Mouse (Mus musculus) embryo, embryonic 9.5 days (tissue): ENCODE measurements around the gene Rab13.
"Not testable (repeated sequence)": the region's sequence is repeated elsewhere in the genome, so short reads cannot be mapped to it uniquely, and the experiment has no call there.

ENCODE experiments used
- DNase-seq: peaks from one replicate; pipeline ENCODE4 v3.0.0-alpha.2; 2017; ENCODE audit errors: extremely low spot score

Rab13 gene

GRCm38 (mm10) chr3:90224331-90224730, 10.8 kb downstream of the Rab13 start:
- no peak for DNase-seq

- DNase-seq = no peak
Observed at GRCm38 (mm10) chr3:90231075-90231474, 17.6 kb downstream of the Rab13 start.

GRCm38 (mm10) chr3:90231507-90232333, 18.2 kb downstream of the Rab13 start, which contains the start of gene Jtb:
TSS of gene Jtb (plus strand) at chr3:90231597.
- DNase-seq = peak; percentile 91

- DNase-seq = no peak
Observed at GRCm38 (mm10) chr3:90241251-90241650, 27.8 kb downstream of the Rab13 start.

DNA sequence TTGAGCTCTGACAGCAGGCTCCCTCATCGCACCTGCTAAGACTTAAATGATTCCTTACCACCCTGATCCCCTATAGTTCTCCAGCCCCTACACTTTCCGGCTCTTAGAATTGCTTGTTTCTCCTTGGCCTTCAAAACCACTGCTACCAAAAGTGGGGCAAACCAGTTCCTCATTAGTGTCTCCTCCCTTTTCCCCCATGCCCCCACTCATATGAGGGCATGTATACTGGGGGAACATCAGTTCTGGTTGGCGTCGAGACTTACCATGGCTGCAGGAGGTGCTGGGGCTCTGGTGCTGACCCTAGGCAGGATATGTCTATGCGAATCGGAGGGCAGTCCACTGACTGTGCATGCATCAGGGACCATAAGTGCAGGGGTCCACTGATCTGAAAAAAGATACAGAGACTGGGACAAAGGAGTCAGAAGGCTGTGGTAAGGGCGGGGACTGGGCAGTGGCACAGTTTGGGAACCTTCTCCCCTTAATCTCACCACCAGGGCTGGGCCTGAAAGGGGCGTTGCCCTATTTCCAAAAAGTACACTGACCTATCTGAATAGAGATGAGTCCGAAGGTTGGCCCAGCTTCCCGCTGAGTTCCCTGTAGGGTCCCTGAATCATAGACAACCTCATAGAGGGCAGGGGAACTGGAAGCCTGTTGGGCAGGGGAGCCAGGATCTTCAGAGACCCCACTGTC, 28.3 kb downstream of the Rab13 start:
- no peak for DNase-seq

- DNase-seq = peak; percentile 76
Observed at GRCm38 (mm10) chr3:90242984-90243775, 29.7 kb downstream of the Rab13 start, which contains the start of gene Creb3l4. TSS of gene Creb3l4 (minus strand) at chr3:90243512.

GRCm38 (mm10) chr3:90245406-90245805, 31.9 kb downstream of the Rab13 start:
- DNase-seq = no peak

DNA sequence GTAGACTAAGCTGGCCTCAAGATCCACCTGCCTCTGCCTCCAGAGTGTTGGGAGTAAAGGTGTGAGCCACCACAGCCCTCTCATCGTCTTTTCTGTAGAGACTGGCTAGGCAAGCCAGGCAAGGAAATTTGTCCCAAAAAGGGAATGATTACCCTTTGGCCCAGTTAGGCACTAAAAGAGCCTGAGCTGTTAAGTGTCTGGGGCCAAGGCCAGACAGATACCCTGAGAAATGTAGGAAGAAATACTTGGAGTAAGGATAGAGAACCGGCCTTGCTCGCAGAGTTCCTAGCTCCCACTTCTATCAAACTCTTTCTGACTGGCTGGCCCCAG, 34.1 kb downstream of the Rab13 start:
- no peak for DNase-seq

DNA sequence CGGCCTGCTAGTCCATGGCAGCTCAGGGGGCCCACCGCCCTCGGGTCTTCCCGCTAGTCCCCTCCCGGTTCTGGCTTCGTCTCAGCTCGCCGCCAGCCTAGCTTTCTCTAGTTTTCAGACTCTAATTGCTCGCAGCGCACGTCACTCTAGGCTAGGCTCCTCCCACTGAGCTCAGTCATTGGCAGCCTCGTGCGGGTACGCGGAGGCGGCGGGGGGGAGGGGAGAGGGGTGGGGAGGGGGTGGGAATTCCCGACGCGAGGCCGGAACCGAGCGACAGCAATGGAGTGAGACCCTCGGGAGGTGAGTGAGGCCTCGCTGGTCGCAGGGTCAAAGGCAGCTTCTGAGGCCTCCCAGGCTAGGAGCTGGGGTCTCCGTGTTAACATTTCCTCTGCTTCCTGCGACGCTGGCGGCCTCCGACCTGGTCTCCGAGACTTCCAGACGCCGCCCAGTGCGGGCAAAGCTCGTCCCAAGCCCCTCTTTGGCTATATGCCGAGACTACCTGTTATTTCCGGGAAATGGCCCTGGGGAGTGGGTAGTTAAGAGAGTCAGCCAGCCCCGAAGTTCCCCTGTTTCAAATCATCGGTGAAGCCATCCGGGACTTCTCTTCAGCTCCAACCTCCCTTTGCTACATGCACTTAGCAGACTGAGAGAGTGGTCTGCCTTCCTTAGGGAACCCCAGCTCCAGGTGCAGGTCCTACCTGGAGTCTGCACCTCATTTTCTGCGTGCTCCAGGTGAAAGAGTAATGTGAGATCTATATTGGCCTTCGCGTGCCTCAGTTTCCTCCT, 34.7 kb downstream of the Rab13 start, which contains the start of gene Slc39a1:
Gene Slc39a1, plus strand, starts transcription at position 213 of the 786 bp plus-strand sequence.
- DNase-seq = peak; percentile 96

- DNase-seq = no peak
Observed at GRCm38 (mm10) chr3:90248746-90249100, 35.2 kb downstream of the Rab13 start.

- no peak for DNase-seq
Observed at GRCm38 (mm10) chr3:90250791-90251190, 37.3 kb downstream of the Rab13 start.

DNA sequence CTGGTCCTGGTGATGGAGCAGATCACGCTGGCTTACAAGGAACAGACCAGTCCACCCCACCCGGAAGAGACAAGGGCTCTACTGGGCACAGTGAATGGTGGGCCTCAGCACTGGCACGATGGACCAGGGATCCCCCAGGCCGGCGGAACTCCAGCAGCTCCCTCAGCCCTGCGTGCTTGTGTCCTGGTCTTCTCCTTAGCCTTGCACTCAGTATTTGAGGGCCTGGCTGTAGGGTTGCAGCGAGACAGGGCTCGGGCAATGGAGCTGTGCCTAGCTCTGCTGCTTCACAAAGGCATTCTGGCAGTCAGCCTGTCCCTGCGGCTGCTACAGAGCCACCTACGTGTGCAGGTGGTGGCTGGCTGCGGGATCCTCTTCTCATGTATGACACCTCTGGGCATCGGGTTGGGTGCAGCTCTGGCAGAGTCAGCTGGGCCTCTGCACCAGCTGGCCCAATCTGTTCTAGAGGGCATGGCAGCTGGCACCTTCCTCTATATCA, 38.3 kb downstream of the Rab13 start:
- not testable (repeated sequence) for DNase-seq

DNA sequence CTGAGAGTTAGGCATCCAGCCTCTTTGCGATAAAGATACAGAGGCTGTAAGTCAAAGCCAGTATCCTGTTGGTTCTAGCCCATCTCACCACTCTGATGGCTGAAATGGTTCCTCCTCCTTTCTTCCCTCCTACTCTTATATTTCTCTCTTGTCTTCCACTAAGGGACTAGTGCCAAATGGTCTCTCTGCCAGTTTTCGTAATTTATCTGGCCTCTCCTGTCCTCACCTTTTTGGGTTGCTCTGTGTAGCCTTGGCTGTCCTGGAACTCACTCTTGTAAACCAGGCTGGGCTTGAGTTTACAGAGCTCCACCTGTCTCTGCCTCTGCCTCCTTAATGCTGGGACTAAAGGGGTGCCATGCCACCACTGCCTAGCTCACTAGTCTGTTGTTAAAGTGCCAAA, 39.2 kb downstream of the Rab13 start:
- not testable (repeated sequence) for DNase-seq

- DNase-seq = not testable (repeated sequence)
Observed at GRCm38 (mm10) chr3:90253174-90253573, 39.7 kb downstream of the Rab13 start.

- DNase-seq = peak; percentile 93
Observed at GRCm38 (mm10) chr3:90253653-90254418, 40.3 kb downstream of the Rab13 start, which contains the start of gene Crtc2. TSS of gene Crtc2 (plus strand) at chr3:90254163.

DNA sequence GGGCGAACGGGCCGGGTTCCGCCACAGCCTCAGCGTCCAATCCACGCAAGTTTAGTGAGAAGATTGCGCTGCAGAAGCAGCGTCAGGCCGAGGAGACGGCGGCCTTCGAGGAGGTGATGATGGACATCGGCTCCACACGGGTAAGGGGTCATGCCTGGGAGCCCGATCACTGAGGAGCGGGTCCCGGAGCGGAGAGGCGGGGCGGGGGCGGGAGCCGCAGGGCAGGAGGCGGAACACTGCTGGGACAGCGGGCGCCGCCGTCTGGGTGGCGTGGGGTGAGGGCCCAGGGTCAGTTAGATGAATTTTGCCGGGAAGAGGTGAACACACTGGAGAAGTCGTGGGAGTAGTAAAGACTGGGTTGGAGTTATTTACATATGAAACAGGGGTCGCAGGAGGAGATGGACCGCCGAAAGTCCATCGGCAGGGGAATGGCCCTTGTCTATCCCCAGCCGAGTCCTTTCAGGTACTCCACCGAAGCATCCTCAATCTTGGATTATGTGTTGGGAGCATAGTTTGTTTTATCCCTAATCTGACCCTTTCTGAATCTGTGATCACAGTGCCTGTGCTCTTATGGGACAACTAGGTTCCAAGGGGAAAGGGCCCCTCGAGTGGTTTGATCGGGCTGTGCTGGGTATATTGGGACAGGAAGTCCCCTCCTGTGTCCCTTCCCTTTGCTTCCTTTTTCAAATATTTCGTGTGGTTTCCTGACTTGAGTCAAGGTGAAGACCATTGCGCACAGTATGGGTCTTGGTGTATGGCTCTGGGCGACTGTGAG, 41.1 kb downstream of the Rab13 start:
- no peak for DNase-seq

DNA sequence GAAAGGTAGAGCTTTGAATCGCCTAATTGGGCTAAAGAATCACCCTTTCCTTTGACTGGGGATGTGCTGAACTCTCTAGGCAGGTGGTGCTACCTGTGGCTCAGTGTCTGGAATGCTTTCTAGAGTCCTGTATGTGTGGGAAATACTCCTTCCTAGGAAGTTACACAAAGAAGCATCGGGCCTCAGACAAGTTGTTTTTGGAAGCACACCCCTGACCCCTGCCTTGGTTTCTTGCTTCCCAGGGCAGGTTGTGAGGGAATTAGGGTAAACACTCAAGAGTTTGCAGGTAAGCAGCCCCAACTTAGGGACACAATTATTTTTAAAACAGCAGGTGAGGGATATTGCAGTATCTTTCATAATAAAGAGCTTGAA, 41.7 kb downstream of the Rab13 start:
- no peak for DNase-seq

- no peak for DNase-seq
Observed at GRCm38 (mm10) chr3:90255784-90256353, 42.4 kb downstream of the Rab13 start.
